Mouse (Mus musculus) MEL (cell line): ENCODE measurements around the gene S1pr3.

ENCODE experiments used
- CTCF ChIP-seq, 3 experiments: IDR thresholded peaks in 2 of 3; conservative IDR thresholded peaks in 1 of 3; 2 replicates each; pipeline ENCODE4 v1.5.1; 2011 to 2012; ENCODE audit warnings: low read length in 3 of 3, low read depth in 2 of 3, mild to moderate bottlenecking in 2 of 3, improper control_type of control experiment in 1 of 3, inconsistent platforms in 1 of 3, mixed read lengths in 1 of 3, moderate library complexity in 1 of 3; ENCODE audit not compliant: control insufficient read depth in 1 of 3, insufficient read depth in 1 of 3, poor library complexity in 1 of 3, severe bottlenecking in 1 of 3
- MAX ChIP-seq: IDR thresholded peaks from 2 replicates; pipeline ENCODE4 v1.6.1; 2011; ENCODE audit warnings: low read length, improper control_type of control experiment
- MAZ ChIP-seq: IDR thresholded peaks from 2 replicates; pipeline ENCODE4 v1.6.1; 2012; ENCODE audit warnings: low read depth, mild to moderate bottlenecking, inconsistent platforms, low read length, improper control_type of control experiment
- POLR2A ChIP-seq, 2 experiments: IDR thresholded peaks; 2 replicates each; pipeline ENCODE4 v1.6.1; 2011 to 2012; ENCODE audit warnings: low read length in 2 of 2, mild to moderate bottlenecking in 2 of 2, control low read depth in 1 of 2, improper control_type of control experiment in 1 of 2, low read depth in 1 of 2, moderate library complexity in 1 of 2; ENCODE audit not compliant: control insufficient read depth in 1 of 2, insufficient read depth in 1 of 2, poor library complexity in 1 of 2
- TCF12 ChIP-seq: IDR thresholded peaks from 2 replicates; pipeline ENCODE4 v1.6.1; 2014; ENCODE audit warnings: low read depth, mild to moderate bottlenecking, inconsistent platforms, low read length, improper control_type of control experiment, moderate library complexity
- USF1 ChIP-seq: IDR thresholded peaks from 2 replicates; pipeline ENCODE4 v1.6.1; 2014; ENCODE audit warnings: low read depth, mild to moderate bottlenecking, inconsistent platforms, low read length, improper control_type of control experiment, moderate library complexity

DNA sequence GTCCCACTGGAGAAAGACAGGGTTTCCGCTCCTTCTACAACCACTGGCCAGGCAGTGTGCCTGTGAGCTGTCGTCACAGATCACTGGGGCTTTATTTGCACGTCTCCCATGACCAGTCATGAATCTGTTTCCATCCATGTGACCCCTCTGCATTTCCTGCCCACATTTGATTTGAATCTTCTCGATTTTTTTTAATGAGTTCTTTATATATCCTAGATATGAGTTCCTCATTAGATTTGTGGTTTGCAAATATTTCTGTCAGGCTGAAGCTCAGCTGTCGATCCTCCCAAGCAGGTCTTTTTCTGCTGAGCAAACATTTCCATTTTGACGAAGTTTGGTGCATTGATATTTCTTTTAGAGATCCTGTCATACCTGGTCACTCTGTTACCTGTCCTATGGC, 10.6 kb upstream of the S1pr3 start:
- no peak for TF ChIP-seq MAX
- TF ChIP-seq MAZ: no peak
- TF ChIP-seq POLR2A (IDR thresholded peaks at IDR 0.05; ENCODE audit: control insufficient read depth in 1 of 2, insufficient read depth in 1 of 2, low read depth in 1 of 2, low read length in 2 of 2, poor library complexity in 1 of 2): no peak
- no peak for TF ChIP-seq TCF12
- TF ChIP-seq USF1: no peak
- no peak for TF ChIP-seq CTCF (IDR thresholded peaks at IDR 0.05 in 2 of 3, conservative IDR thresholded peaks at IDR 0.05 in 1 of 3; ENCODE audit: control insufficient read depth in 1 of 3, insufficient read depth in 1 of 3, low read depth in 2 of 3, low read length in 3 of 3, poor library complexity in 1 of 3, severe bottlenecking in 1 of 3)
